ENCODE assay signal across 8 mouse cellular contexts in genomic region chr5:130171956-130172601, GRCm38 (mm10). TPM values are rescaled to one million over a fixed set of nuclear protein-coding genes. Genes with fewer than 3 reads are reported as not detected.
A peak's percentile ranks its signal among the peaks of the same experiment; 100 is the strongest.
DNase-seq lines count a peak whose midpoint lies in the region; ATAC-seq and TF ChIP-seq lines count a peak whose summit lies in the region.

No protein-coding gene starts in this region.

- H3K9ac ChIP-seq in intestine, embryonic 16.5 days (ENCODE audit: low read depth, low read length), result peak overlapping the region; percentile 93
- peak overlapping the region; percentile 84 for H3K9ac ChIP-seq in neural tube, embryonic 14.5 days (replicated peaks; ENCODE audit: low read depth, low read length)

- no peak for TF ChIP-seq POLR2A in cortical plate, adult 2 months (IDR thresholded peaks at IDR 0.05; ENCODE audit: extremely low read depth, insufficient read depth, low read length)
- peak; percentile 13; the same call in 1 of the 2 replicates for TF ChIP-seq POLR2A in lung, adult 2 months (IDR thresholded peaks at IDR 0.05; ENCODE audit: borderline replicate concordance, extremely low read depth, low read depth, low read length)

- no peaks in the 10 kb centered on the region for H3K27me3 ChIP-seq in intestine, embryonic 16.5 days (replicated peaks; ENCODE audit: control insufficient read depth, insufficient read depth, low read length)
- no peaks in the 10 kb centered on the region for H3K27me3 ChIP-seq in neural tube, embryonic 14.5 days (ENCODE audit: control insufficient read depth, insufficient read depth, low read length)

- H3K4me2 ChIP-seq in intestine, embryonic 16.5 days (ENCODE audit: low read depth, low read length), result peak overlapping the region; percentile 37
- H3K4me2 ChIP-seq in neural tube, embryonic 14.5 days (ENCODE audit: low read depth, low read length), result peak overlapping the region; percentile 82

- peak; percentile 38 to 47 for DNase-seq in thymus, postnatal 10 days (ENCODE audit: low spot score in 2 of 2)
- DNase-seq in thymus, postnatal 4 days, result no peak
- peak; percentile 46 to 64 for DNase-seq in gastrocnemius, postnatal 36 days
- DNase-seq in lung, adult 2 months, result peak; percentile 66
- no peak for DNase-seq in cerebellum, postnatal 14 days

- peak overlapping the region; percentile 88 for H3K4me3 ChIP-seq in cortical plate, adult 2 months (ENCODE audit: insufficient read depth, low read length)
- H3K4me3 ChIP-seq in intestine, embryonic 16.5 days (ENCODE audit: low read length), result peak overlapping the region; percentile 91
- peak overlapping the region; percentile 63 for H3K4me3 ChIP-seq in lung, adult 2 months (replicated peaks; ENCODE audit: extremely low read depth, low read depth, low read length)
- H3K4me3 ChIP-seq in neural tube, embryonic 14.5 days (ENCODE audit: low read depth, low read length), result peak overlapping the region; percentile 73

- H3K36me3 ChIP-seq in intestine, embryonic 16.5 days (ENCODE audit: control insufficient read depth, insufficient read depth, low read length), result no peaks in the 10 kb centered on the region
- H3K36me3 ChIP-seq in neural tube, embryonic 14.5 days (ENCODE audit: control insufficient read depth, insufficient read depth, low read length), result no peaks in the 10 kb centered on the region

- TF ChIP-seq CTCF in cortical plate, adult 2 months (IDR thresholded peaks at IDR 0.05; ENCODE audit: extremely low read depth, insufficient read depth, low read length), result no peak
- no peak for TF ChIP-seq CTCF in lung, adult 2 months (IDR thresholded peaks at IDR 0.05; ENCODE audit: insufficient read depth, low read length)

- WGBS in intestine, embryonic 16.5 days, result under 1% methylated on average over 46 of the region's 46 CpGs
- under 1% methylated on average over 46 of the region's 46 CpGs for WGBS in lung, adult 2 months
- under 1% methylated on average over 32 of the region's 46 CpGs for WGBS in neural tube, embryonic 14.5 days

- intact Hi-C loops in gastrocnemius, postnatal 36 days (cut with DNase I), result loop anchor here (5.0 kb wide), 1 partner anchor 50 kb away; no protein-coding TSS in a partner anchor

- ATAC-seq in intestine, embryonic 16.5 days, result peak; percentile 85
- ATAC-seq in neural tube, embryonic 14.5 days (ENCODE audit: low read depth), result peak; percentile 84

- H3K9me3 ChIP-seq in intestine, embryonic 16.5 days (ENCODE audit: control insufficient read depth, low read length), result no peaks in the 10 kb centered on the region
- H3K9me3 ChIP-seq in neural tube, embryonic 14.5 days (ENCODE audit: control insufficient read depth, low read length), result no peaks in the 10 kb centered on the region

- peaks cover 6% of the 10 kb centered on the region for H3K4me1 ChIP-seq in cortical plate, adult 2 months (ENCODE audit: control insufficient read depth, insufficient read depth, low read length)
- peaks cover 13% of the 10 kb centered on the region for H3K4me1 ChIP-seq in intestine, embryonic 16.5 days (ENCODE audit: control insufficient read depth, insufficient read depth, low read length)
- H3K4me1 ChIP-seq in lung, adult 2 months (ENCODE audit: control insufficient read depth, insufficient read depth, low read length), result peaks cover 9% of the 10 kb centered on the region; the same call in 1 of the 2 replicates
- H3K4me1 ChIP-seq in neural tube, embryonic 14.5 days (ENCODE audit: control insufficient read depth, insufficient read depth, low read length), result peaks cover 21% of the 10 kb centered on the region

- H3K27ac ChIP-seq in cortical plate, adult 2 months (ENCODE audit: insufficient read depth, low read length), result 0 out of 2 replicates have a peak overlapping the region, but pooled peaks have one; percentile 38
- H3K27ac ChIP-seq in intestine, embryonic 16.5 days (ENCODE audit: low read length), result peak overlapping the region; percentile 83
- H3K27ac ChIP-seq in neural tube, embryonic 14.5 days (ENCODE audit: low read depth, low read length), result peak overlapping the region; percentile 79

RNA-seq across cellular contexts. Expression of gene Rabgef1, which starts 0.5 kb away (rescaled TPM):
- polyA plus RNA-seq in cortical plate, adult 2 months (2012; rRNA removed), result 38.5 and 43.6 TPM in 2 replicates
- 10 to 100 TPM; 67.7 to 81.8 TPM for total RNA-seq in gastrocnemius, postnatal 36 days (2021)
- 26.1 and 26.8 TPM in 2 replicates for polyA plus RNA-seq in intestine, embryonic 16.5 days (2015; fragmentation: Nextera tagmentation; extraction: Ambion mirVana)
- polyA plus RNA-seq in lung, adult 2 months (2012; rRNA removed), result 24.3 and 32.2 TPM in 2 replicates
- polyA plus RNA-seq in neural tube, embryonic 14.5 days (2014; fragmentation: Nextera tagmentation; extraction: Ambion mirVana), result 40.0 and 41.1 TPM in 2 replicates

RNA-seq across cellular contexts. Expression of gene Kctd7, which starts 27.4 kb away (rescaled TPM):
- polyA plus RNA-seq in cortical plate, adult 2 months (2012; rRNA removed), result 8.0 and 8.7 TPM in 2 replicates
- 1 to 10 TPM; 1.8 to 2.2 TPM for total RNA-seq in gastrocnemius, postnatal 36 days (2021)
- 3.7 and 4.1 TPM in 2 replicates for polyA plus RNA-seq in intestine, embryonic 16.5 days (2015; fragmentation: Nextera tagmentation; extraction: Ambion mirVana)
- 11.2 and 12.0 TPM in 2 replicates for polyA plus RNA-seq in lung, adult 2 months (2012; rRNA removed)
- 16.1 and 17.5 TPM in 2 replicates for polyA plus RNA-seq in neural tube, embryonic 14.5 days (2014; fragmentation: Nextera tagmentation; extraction: Ambion mirVana)

RNA-seq across cellular contexts. Expression of gene Tmem248, which starts 44.8 kb away (rescaled TPM):
- polyA plus RNA-seq in cortical plate, adult 2 months (2012; rRNA removed), result 31.4 and 32.0 TPM in 2 replicates
- 10 to 100 TPM; 30.9 to 43.7 TPM for total RNA-seq in gastrocnemius, postnatal 36 days (2021)
- 27.3 and 28.6 TPM in 2 replicates for polyA plus RNA-seq in intestine, embryonic 16.5 days (2015; fragmentation: Nextera tagmentation; extraction: Ambion mirVana)
- 44.9 and 46.4 TPM in 2 replicates for polyA plus RNA-seq in lung, adult 2 months (2012; rRNA removed)
- 31.0 and 32.8 TPM in 2 replicates for polyA plus RNA-seq in neural tube, embryonic 14.5 days (2014; fragmentation: Nextera tagmentation; extraction: Ambion mirVana)

Comparison
In these comparisons a context has a peak if more than half of its experiments do, and no peak if none do; other contexts are left out.
1. DNase-seq: peak in thymus, postnatal 10 days (2 of 2), gastrocnemius, postnatal 36 days (2 of 2) and lung, adult 2 months (single experiment); none in thymus, postnatal 4 days (single experiment) and cerebellum, postnatal 14 days (0 of 2).
2. Peak in every context shown above with its lines, with median percentiles within 50 percentile points of each other: H3K27ac ChIP-seq and H3K4me3 ChIP-seq.